Mouse (Mus musculus) neural tube, embryonic 15.5 days (tissue): ENCODE measurements around the gene Fbxo6. TPM values are rescaled to one million over a fixed set of nuclear protein-coding genes. Genes with fewer than 3 reads are reported as not detected.
A peak's percentile ranks its signal among the peaks of the same experiment; 100 is the strongest.
"Not testable (repeated sequence)": the region's sequence is repeated elsewhere in the genome, so short reads cannot be mapped to it uniquely, and the experiment has no call there.

Experiments
- ATAC-seq: fragments of 200-750 bp; cut with Nextera tagmentation; 2 replicates; pipeline ENCODE4 v1.8.0; 2017; ENCODE audit warnings: mild to moderate bottlenecking, moderate TSS enrichment, moderate library complexity; ENCODE audit not compliant: low FRiP score
- H3K27ac ChIP-seq: fragments of 300-500 bp; sonication (generic); replicated peaks from 2 replicates; pipeline ENCODE4 v1.5.1; 2015; ENCODE audit warnings: mild to moderate bottlenecking, inconsistent platforms
- H3K27me3 ChIP-seq: fragments of 300-500 bp; sonication (generic); replicated peaks from 2 replicates; pipeline ENCODE4 v1.6.1; 2015; ENCODE audit warnings: inconsistent platforms
- H3K36me3 ChIP-seq: fragments of 300-500 bp; sonication (generic); 2 replicates; pipeline ENCODE4 v1.6.1; 2015; ENCODE audit warnings: inconsistent platforms
- H3K4me1 ChIP-seq: fragments of 300-500 bp; sonication (generic); 2 replicates; pipeline ENCODE4 v1.6.1; 2015; ENCODE audit warnings: inconsistent platforms
- H3K4me2 ChIP-seq: fragments of 300-500 bp; sonication (generic); 2 replicates; pipeline ENCODE4 v1.6.1; 2015; ENCODE audit warnings: inconsistent platforms, mild to moderate bottlenecking, moderate library complexity
- H3K4me3 ChIP-seq: fragments of 300-500 bp; sonication (generic); replicated peaks from 2 replicates; pipeline ENCODE4 v1.5.1; 2015; ENCODE audit warnings: mild to moderate bottlenecking, inconsistent platforms
- H3K9ac ChIP-seq: fragments of 300-500 bp; sonication (generic); replicated peaks from 2 replicates; pipeline ENCODE4 v1.6.1; 2015; ENCODE audit warnings: mild to moderate bottlenecking, inconsistent platforms
- H3K9me3 ChIP-seq: fragments of 300-500 bp; sonication (generic); replicated peaks from 2 replicates; pipeline ENCODE4 v1.6.1; 2016; ENCODE audit warnings: inconsistent platforms
- WGBS: fragments of 180-500 bp; shearing (Covaris S2); methylation state at CpG from one replicate; pipeline ENCODE4 v1.1.7; 2015; ENCODE audit warnings: mixed read lengths; 5-methylcytosine and 5-hydroxymethylcytosine counted together
- polyA plus RNA-seq: library from polyadenylated mRNA; unstranded; fragments of >200 nt; fragmentation: Nextera tagmentation; extraction: Ambion mirVana; gene quantifications from 2 replicates; pipeline ENCODE4 v1.2.1, GENCODE M21; 2015

Fbxo6 gene
- polyA plus RNA-seq, 1 experiment from 2014 or later: 20.6 TPM

DNA sequence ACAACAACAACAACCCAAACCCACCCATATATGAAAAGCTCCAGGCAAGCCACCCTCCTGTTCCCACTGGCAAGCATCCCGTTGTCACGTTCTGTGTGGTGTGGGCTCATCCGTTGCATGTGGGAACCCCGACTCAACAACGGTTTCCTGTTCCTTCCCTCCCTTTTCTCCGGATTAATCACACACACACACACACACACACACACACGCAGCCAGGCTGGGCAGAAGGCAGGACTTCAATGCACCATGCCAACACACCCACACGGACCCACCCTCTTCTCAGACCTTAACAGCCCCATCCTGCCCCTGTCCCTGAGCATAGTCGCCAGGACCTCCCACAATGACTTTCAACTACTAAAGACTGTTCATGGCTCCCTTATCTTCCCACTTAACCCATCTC lies 31.4 kb downstream of the Fbxo6 start:
- Histone ChIP-seq H3K4me2 (no peak overlapping the region), H3K27me3 (no peaks in the 10 kb centered on the region), H3K4me1 (peaks cover 26% of the 10 kb centered on the region), H3K27ac (peak overlapping the region; percentile 81), H3K36me3 (no peaks in the 10 kb centered on the region), H3K9me3 (no peaks in the 10 kb centered on the region), H3K4me3 (no peak overlapping the region), H3K9ac (no peak overlapping the region)
- ATAC-seq: no peak
- 73% methylated on average over 9 of the region's 9 CpGs for WGBS

DNA sequence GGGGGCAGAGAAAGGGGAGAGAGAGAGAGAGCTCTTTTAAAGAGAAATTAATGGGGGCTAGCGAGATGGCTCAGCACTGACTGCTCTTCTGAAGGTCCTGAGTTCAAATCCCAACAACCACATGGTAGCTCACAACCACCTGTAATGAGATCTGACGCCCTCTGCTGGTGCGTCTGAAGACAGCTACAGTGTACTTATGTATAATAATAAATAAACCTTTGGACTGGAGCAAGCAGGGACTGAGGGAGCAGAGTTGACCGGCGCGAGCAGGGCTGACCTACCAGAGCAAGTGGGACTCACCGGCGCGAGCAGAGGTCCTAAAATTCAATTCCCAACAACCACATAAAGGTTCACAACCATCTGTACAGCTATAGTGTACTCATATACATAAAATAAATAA lies 32.4 kb downstream of the Fbxo6 start:
- H3K4me3 ChIP-seq, H3K27me3 ChIP-seq, H3K9me3 ChIP-seq, H3K9ac ChIP-seq, H3K36me3 ChIP-seq, H3K27ac ChIP-seq, H3K4me2 ChIP-seq, ATAC-seq: not testable (repeated sequence)
- 91% methylated on average over 9 of the region's 9 CpGs for WGBS
- H3K4me1 ChIP-seq: peaks cover 34% of the 10 kb centered on the region

- no peaks in the 10 kb centered on the region for H3K9me3 ChIP-seq
- no peak overlapping the region for H3K4me3 ChIP-seq
- H3K36me3 ChIP-seq: peaks cover 8% of the 10 kb centered on the region
- no peak overlapping the region for H3K9ac ChIP-seq
- ATAC-seq: no peak
- 74% methylated on average over 4 of the region's 4 CpGs for WGBS
- H3K4me1 ChIP-seq: peaks cover 29% of the 10 kb centered on the region
- H3K27me3 ChIP-seq: no peaks in the 10 kb centered on the region
- H3K4me2 ChIP-seq: no peak overlapping the region
- H3K27ac ChIP-seq: no peak overlapping the region
Measured at GRCm38 (mm10) chr4:148117392-148117791, 34.5 kb downstream of the Fbxo6 start.

DNA sequence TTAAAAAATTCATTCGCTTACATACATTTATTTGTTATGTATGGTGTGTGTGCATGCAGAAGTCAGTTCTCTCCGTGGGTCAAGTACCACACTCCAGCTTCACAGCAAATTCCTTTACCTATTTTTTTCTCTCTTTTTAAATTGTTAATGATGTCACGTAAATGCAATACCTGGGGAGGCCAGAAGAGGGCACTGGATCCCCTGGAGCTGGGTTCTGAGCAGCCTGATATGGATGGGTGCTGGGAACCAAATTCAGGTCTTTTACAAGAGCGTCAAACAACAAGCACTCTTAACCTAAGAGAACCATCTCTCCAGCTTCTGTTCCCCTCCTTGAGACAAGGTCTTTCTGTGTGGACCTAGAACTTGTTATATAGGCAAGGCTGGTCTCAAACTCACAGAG lies 35.3 kb downstream of the Fbxo6 start:
- H3K9me3 ChIP-seq: no peaks in the 10 kb centered on the region
- H3K27ac ChIP-seq: no peak overlapping the region
- no peak overlapping the region for H3K4me3 ChIP-seq
- 80% methylated on average over 4 of the region's 4 CpGs for WGBS
- no peaks in the 10 kb centered on the region for H3K27me3 ChIP-seq
- no peak overlapping the region for H3K9ac ChIP-seq
- H3K4me2 ChIP-seq: no peak overlapping the region
- H3K36me3 ChIP-seq: peaks cover 8% of the 10 kb centered on the region
- H3K4me1 ChIP-seq: peaks cover 21% of the 10 kb centered on the region
- no peak for ATAC-seq

DNA sequence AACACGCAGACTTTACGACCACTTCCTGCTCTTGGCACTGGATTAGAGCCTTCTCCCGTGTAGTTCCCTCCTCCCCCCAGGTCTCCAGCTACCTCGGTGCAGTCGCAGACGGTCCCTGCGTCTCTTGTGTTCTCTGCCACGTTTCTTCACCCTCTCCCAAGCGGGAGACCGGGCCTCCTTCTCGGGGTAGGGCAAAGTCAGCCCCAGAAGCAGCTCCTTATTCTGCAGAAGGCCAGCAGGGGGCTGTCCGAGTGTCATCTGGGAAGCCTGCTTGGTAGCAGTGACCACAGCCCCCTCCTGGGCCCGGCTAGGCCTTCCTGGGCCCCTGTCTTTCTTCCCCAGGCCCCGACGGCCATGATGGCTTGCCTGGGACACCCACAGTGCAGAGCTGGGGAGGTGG lies 36.5 kb downstream of the Fbxo6 start:
- H3K9ac ChIP-seq: 0 out of 2 replicates have a peak overlapping the region, but pooled peaks have one; percentile 11
- no peak overlapping the region for H3K4me3 ChIP-seq
- ATAC-seq: peak; percentile 2; the same call in 1 of the 2 replicates
- no peaks in the 10 kb centered on the region for H3K27me3 ChIP-seq
- H3K9me3 ChIP-seq: no peaks in the 10 kb centered on the region
- 0 out of 2 replicates have a peak overlapping the region, but pooled peaks have one; percentile 40 for H3K4me2 ChIP-seq
- 13% methylated on average over 15 of the region's 15 CpGs for WGBS
- peak overlapping the region; percentile 49 for H3K27ac ChIP-seq
- peaks cover 10% of the 10 kb centered on the region for H3K4me1 ChIP-seq
- peaks cover 8% of the 10 kb centered on the region for H3K36me3 ChIP-seq

GRCm38 (mm10) chr4:148114758-148115391 lies 37.1 kb downstream of the Fbxo6 start:
- H3K27ac ChIP-seq: peak overlapping the region; percentile 49
- peaks cover 11% of the 10 kb centered on the region for H3K36me3 ChIP-seq
- no peaks in the 10 kb centered on the region for H3K9me3 ChIP-seq
- no peak overlapping the region for H3K9ac ChIP-seq
- peaks cover 10% of the 10 kb centered on the region for H3K4me1 ChIP-seq
- peak overlapping the region; percentile 40 for H3K4me2 ChIP-seq
- no peak overlapping the region for H3K4me3 ChIP-seq
- peak; percentile 73 for ATAC-seq
- WGBS: 3% methylated on average over 15 of the region's 15 CpGs
- H3K27me3 ChIP-seq: no peaks in the 10 kb centered on the region

DNA sequence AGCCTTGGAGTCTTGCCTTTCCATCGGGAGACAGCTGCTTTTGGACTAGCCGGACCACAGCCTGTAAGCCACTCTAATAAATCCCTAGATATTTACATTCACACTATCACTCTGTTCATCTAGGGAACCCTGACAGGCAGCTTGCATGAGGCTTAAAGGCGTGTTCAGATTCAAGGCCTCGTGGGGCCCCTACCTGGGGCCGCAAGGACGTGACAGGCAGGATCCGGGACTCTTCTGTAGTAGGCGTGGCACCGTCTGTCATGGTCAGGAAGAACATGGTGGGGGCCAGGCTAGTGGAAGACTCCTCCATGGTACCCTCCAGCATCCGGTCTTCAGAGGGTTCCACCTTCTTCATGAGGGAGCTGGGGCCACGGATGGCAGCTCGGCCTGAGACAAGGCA lies 39.4 kb downstream of the Fbxo6 start:
- Histone ChIP-seq H3K4me2 (no peak overlapping the region), H3K9me3 (no peaks in the 10 kb centered on the region), H3K36me3 (peaks cover 11% of the 10 kb centered on the region), H3K9ac (no peak overlapping the region), H3K4me1 (peaks cover 22% of the 10 kb centered on the region), H3K4me3 (no peak overlapping the region), H3K27ac (no peak overlapping the region), H3K27me3 (no peaks in the 10 kb centered on the region)
- 84% methylated on average over 12 of the region's 12 CpGs for WGBS
- no peak for ATAC-seq

- no peak overlapping the region for H3K9ac ChIP-seq
- H3K4me2 ChIP-seq: no peak overlapping the region
- ATAC-seq: no peak
- WGBS: 94% methylated on average over 5 of the region's 5 CpGs
- H3K27ac ChIP-seq: no peak overlapping the region
- no peaks in the 10 kb centered on the region for H3K9me3 ChIP-seq
- no peak overlapping the region for H3K4me3 ChIP-seq
- peaks cover 11% of the 10 kb centered on the region for H3K36me3 ChIP-seq
- H3K4me1 ChIP-seq: peaks cover 14% of the 10 kb centered on the region
- H3K27me3 ChIP-seq: no peaks in the 10 kb centered on the region
Measured at GRCm38 (mm10) chr4:148109215-148109614, 42.7 kb downstream of the Fbxo6 start.

DNA sequence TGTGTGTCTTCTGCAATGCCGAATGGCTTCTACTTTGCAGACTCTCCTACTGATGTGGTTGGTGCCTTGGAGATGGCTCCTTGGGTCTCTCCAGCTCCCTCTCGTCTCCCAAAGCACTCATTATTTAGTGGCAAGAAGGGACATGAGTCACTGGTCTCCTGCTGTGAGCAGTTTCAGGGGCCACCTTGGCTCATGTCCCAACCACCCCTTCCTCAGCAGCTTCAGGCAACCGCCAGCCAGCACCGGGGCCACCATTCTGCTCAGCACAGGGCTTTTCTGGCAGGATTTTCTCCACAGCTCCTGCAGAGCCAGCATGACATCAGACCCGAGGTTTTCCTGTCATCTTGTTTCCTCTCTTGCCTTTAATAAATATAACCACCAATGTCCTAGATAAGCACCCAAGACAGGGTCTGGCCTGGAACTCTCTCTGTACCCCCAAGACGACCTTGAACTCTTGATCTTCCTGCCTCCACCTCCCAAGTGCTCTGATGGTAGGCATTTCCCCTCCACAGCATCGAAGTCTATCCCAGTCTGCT lies 43.3 kb downstream of the Fbxo6 start:
- no peak overlapping the region for H3K9ac ChIP-seq
- 53% methylated on average over 7 of the region's 7 CpGs for WGBS
- peaks cover 11% of the 10 kb centered on the region; the same call in 1 of the 2 replicates for H3K36me3 ChIP-seq
- H3K27ac ChIP-seq: no peak overlapping the region
- peaks cover 14% of the 10 kb centered on the region for H3K4me1 ChIP-seq
- H3K27me3 ChIP-seq: no peaks in the 10 kb centered on the region
- no peak for ATAC-seq
- H3K9me3 ChIP-seq: no peaks in the 10 kb centered on the region
- no peak overlapping the region for H3K4me2 ChIP-seq
- no peak overlapping the region for H3K4me3 ChIP-seq

DNA sequence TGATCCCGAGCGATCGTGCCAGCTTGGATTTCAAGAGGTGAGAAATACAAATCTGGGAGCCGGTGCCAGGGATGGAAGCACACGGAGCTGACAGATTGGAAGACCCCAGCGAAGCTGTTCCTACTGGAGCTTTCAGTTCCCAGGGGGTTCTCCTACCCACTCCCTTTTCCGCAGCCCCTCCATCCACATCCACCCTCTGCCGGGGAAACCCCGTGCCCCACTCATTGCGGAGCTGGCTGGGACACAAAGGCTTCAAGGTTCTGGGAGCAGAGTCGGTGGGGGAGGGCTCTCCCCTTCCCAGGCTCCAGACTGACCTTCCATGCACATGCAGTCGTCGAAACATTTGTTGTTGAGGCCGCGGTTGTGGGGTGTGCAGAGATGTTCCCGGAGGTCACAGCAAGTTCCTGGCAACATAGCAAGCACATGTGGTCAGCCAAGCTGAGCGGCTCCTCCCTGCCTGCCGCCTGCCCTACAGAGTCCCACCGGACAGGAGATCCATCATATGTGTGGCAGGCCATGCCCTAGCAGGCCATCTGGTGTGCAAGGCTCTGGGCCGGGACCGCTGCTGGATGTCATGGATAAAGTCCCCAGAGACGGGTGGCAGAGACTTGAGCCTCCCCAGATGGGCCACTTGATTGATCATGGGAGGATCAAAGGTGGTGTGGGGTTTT lies 44.2 kb downstream of the Fbxo6 start:
- Histone ChIP-seq H3K4me1 (peaks cover 14% of the 10 kb centered on the region), H3K27ac (no peak overlapping the region), H3K27me3 (no peaks in the 10 kb centered on the region), H3K9me3 (no peaks in the 10 kb centered on the region), H3K9ac (no peak overlapping the region), H3K4me3 (no peak overlapping the region), H3K36me3 (peaks cover 3% of the 10 kb centered on the region; the same call in 1 of the 2 replicates), H3K4me2 (no peak overlapping the region)
- ATAC-seq: no peak; the same call in 1 of the 2 replicates
- 38% methylated on average over 22 of the region's 22 CpGs for WGBS

DNA sequence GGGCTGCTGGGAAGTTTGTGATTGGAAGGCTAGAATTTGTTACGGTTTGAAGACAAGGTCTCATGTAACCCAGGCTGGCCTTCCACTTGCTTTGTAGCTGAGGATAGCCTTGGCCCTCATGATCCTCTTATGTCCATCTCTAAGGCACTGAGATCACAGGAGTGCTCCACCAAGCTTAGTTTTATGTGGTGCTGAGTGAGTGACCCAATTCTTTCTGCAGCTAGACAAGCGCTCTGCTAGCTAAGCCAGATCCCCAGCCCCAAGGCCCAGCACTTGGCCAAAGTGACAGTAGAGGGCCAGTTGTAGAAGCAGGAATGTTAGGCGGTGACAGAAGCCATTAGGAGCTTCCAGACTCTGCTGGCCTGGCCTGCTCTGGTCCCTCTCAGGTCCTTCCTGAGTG lies 47.8 kb downstream of the Fbxo6 start:
- no peaks in the 10 kb centered on the region for H3K36me3 ChIP-seq
- H3K9ac ChIP-seq: no peak overlapping the region
- H3K27me3 ChIP-seq: no peaks in the 10 kb centered on the region
- 88% methylated on average over 3 of the region's 3 CpGs for WGBS
- H3K9me3 ChIP-seq: no peaks in the 10 kb centered on the region
- no peak overlapping the region for H3K4me2 ChIP-seq
- ATAC-seq: no peak
- no peak overlapping the region for H3K4me3 ChIP-seq
- H3K4me1 ChIP-seq: peaks cover 25% of the 10 kb centered on the region
- no peak overlapping the region for H3K27ac ChIP-seq
